Mouse (Mus musculus) kidney, postnatal 36 days (tissue): ENCODE measurements around the gene Asb7.
A peak's percentile ranks its signal among the peaks of the same experiment; 100 is the strongest.

Experiments used
- DNase-seq, 2 experiments: peaks; one replicate each; pipeline ENCODE4 v3.0.0; 2021 to 2022; ENCODE audit warnings: mixed read lengths in 2 of 2

Gene Asb7

DNA sequence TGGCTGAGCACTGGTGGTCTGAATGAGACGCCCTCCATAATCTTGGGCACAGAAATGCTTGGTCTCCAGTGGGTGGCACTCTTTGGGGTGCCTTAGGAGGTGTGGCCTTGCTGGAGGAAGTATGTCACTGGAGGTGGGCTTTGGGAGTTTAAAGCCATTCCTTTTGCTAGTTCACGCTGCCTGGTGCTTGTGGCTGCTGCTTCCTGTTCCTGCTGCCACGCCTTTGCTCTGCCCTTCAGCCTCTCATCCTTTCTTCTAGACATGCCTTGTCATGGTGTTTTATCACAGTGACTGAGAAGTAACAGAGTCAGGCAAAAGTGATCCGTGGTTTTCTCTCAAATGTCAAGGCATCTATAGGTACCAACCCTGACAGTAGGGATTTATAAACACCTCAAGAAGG lies 37.2 kb downstream of the Asb7 start:
- no peak for DNase-seq

DNA sequence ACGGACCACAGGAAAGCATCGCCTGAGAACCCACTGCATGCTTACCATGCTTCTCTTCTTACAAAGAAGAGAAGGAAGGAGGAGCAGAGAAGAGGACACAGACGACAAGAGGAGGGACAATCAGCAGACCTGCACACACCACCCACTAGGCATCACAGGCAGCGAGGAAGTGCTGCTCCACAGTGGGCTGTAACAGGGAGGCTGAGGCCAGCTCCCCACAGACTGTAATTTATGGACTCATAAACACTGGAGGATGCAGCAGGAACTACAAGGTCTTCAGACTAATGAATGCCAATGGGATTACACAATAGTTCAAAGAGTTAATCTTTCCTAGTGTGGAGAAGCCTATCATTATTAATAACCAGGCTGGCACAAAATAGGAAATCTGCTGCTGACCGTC lies 38.5 kb downstream of the Asb7 start:
- peak in 1 of 2 experiments; percentile 13 for DNase-seq

DNA sequence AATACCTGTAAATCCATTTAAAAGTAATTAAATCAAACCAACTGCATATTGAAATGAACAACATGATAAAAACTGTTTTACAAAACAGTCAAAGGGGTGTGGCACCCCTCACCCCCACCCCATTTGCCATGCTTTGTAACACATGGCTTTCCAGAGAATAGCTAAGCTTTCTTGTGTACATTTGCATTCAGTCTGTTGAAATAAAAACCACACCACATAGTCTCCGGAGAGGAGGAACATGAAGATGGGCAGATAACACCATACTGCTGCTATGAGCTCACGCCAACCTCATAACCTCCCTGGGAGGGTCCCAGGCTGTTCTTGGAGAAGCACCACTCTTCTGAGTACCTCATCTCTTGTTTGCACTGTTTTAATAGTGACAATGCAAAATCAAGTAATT lies 40.2 kb downstream of the Asb7 start:
- DNase-seq = no peak

- no peak for DNase-seq
Measured at GRCm38 (mm10) chr7:66645736-66646135, 43.7 kb downstream of the Asb7 start.

DNA sequence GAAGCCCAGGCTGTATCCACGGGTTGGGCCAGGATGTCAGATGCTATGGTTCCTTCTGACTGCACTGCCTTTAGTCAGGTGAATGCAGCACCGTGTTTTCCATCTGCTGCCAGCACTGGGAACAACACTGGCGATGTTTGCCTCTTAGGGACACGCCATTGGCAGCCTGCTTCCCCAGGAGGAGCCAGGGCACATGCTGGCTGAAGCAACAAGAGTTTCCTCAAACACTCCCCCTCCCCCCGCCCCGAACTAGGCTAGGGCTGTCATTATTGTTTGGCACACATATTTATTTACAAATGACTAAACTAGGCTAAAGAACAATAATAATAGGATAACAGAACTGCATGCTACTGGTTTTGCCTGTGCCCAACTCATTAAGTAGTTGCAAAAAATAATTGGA lies 56.0 kb downstream of the Asb7 start:
- no peak for DNase-seq

DNA sequence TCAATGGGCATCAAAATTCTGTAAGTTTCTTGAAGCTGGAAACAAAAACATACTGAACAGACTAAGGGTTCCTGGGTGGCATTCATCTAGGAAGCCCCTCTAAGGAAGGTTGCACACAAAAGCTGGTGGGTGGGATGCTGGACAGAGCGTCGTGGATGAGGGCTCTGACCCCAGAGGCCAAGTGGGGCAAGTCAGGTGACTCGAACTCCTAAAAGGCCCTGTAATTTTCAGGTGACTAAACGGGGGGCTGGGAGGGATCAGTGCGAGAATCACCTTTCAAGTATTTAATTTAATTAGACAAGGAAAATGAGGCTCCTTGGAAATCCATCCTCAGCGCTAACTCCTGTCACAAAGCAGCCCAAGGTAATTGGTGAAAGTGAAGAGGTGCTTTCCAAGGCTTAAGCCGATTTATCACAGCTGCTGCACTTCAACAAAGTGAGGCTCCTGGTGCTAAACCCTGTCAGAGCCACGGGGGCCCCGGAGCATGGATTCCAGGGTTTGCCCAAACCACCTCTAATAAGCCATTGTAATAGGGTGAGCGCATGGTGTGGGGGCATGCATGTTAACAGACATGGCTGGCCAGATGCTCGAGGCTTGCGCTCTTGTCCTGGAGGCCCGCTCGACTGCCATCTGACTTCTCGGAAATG lies 59.1 kb downstream of the Asb7 start:
- no peak for DNase-seq

DNA sequence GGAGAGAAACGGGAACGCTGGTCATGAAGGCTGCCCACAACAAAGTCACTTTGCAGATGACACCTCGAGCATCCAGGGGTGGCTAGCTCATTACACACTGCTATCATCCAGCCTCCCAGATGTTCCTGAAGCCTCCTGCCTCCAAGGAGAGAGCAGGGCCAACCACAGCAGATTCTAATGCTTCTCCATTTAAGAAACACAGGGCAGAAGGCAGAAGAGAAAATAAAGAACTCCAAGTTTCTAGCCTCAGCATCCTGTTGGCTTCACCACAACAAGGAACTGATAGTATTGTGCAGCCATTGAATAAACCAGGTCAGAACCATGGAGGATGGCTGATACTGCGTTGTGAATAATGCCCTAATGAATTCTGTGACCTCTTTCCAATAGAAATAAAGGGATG lies 60.0 kb downstream of the Asb7 start:
- no peak for DNase-seq

DNA sequence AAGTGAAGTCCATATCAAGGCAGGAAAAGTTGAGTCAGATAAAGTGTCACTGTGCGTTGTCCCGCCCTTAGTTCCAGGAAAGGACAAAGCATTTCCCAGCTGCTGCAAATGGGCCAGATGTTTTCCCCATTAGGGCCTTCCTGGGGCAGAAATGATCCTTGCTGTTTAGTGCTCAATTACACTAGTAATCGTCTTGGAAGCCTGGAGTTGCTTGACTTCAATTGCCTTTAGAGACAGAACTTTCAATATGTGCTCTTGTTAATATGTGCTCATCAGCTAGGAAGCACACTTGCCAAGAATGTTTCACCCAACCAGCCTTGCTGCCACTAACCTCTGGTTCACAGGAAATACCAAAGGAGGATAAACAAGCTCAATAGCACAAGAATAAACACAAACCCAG lies 66.0 kb downstream of the Asb7 start:
- DNase-seq = peak in 1 of 2 experiments; percentile 28

DNA sequence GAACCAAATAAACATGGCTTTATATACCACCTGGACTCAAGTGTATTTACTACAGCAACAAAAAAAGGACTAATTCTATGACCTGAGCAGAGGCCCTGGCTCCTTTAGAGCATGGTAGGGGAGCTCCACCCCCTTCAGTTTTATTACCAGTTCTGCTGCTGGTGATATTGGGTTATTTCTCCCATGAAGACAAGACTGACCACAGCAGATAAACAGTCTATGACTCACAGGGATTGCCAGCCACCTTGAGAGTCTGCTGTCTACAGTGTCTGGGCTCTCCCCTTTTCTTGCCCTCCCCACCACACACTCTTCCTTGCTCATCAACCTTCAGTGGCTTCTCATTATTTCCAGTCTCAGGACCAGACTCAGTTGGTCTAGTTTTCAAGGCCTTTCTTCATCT lies 87.5 kb downstream of the Asb7 start:
- DNase-seq = no peak

GRCm38 (mm10) chr7:66600622-66601610 lies 88.5 kb downstream of the Asb7 start:
- DNase-seq = peak in 1 of 2 experiments; percentile 26

- DNase-seq = no peak
Measured at GRCm38 (mm10) chr7:66600126-66600525, 89.3 kb downstream of the Asb7 start.

- DNase-seq = no peak
Measured at GRCm38 (mm10) chr7:66597900-66598299, 91.5 kb downstream of the Asb7 start.
